Mouse (Mus musculus): ENCODE results near the gene Tgfb1.
A peak's percentile ranks its signal among the peaks of the same experiment; 100 is the strongest.

Gene Tgfb1

GRCm38 (mm10) chr7:25676085-25676781 lies 10.6 kb upstream of the Tgfb1 start:
- peak; percentile 87 to 92 for DNase-seq

DNA sequence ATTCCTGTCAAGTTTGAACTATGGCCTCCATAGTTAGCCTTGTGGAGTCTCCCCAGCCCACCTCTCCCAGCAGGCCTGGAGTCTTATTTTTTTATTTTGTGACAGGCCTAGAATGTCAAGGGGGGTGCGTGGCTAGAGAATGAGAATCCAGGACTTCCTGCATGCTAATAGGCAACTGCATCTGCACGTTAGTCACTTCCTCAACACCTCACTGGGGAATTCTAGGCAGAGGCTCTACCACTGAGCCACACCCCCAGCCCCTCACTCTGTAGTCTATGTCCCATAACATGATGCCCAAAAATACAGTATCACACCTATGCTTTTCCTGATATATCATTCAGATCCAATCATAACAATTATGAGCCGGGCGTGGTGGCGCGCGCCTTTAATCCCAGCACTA lies 9.8 kb upstream of the Tgfb1 start:
- no peak for DNase-seq

- peak; percentile 39 to 53 for DNase-seq
Measured at GRCm38 (mm10) chr7:25679971-25680370, 6.8 kb upstream of the Tgfb1 start.

DNA sequence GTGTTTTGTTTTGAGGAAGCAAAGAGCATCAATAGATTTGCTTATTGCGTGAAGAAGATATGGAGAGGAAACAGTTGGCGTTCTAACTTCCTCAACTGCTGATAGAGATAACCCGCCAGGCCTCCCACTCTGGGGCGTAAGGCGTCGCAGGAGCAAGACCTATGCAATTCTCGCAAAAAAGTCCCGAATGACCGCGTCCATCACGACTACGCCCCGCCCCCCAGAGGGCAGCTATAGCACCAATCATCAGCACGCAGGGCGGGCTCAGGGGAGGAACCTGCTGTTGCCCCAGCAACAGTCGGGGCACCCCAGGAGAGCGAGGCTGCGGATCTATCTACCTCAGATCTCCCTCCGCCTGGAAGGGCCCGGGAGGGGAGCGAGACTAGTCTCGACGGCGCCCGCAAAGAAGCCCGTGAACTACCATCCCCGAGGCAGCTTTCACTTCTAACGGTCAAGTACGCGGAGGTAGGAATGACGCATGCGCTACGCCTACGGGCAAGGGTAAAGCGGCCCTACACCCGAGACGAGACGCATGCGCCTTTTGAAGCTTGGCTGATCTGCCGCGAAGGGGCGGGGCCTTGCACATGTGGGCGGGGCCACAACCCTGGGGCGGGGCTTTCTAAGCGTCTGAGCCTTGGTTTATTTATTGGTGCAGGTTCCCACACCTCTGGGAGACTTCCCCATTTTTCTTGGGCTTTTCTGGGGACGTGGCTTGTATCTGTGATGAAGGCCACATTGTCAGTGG lies 6.1 kb upstream of the Tgfb1 start, which contains the start of gene B9d2:
TSS of gene B9d2 (plus strand) at position 267 of the 745 bp plus-strand sequence.
- peak; percentile 96 to 98 for DNase-seq

GRCm38 (mm10) chr7:25681341-25682231 lies 5.2 kb upstream of the Tgfb1 start:
- no peak for DNase-seq

GRCm38 (mm10) chr7:25683474-25684180 lies 3.2 kb upstream of the Tgfb1 start:
- DNase-seq: peak; percentile 44 to 55

- DNase-seq: no peak
Measured at GRCm38 (mm10) chr7:25684659-25685058, 2.1 kb upstream of the Tgfb1 start.

DNA sequence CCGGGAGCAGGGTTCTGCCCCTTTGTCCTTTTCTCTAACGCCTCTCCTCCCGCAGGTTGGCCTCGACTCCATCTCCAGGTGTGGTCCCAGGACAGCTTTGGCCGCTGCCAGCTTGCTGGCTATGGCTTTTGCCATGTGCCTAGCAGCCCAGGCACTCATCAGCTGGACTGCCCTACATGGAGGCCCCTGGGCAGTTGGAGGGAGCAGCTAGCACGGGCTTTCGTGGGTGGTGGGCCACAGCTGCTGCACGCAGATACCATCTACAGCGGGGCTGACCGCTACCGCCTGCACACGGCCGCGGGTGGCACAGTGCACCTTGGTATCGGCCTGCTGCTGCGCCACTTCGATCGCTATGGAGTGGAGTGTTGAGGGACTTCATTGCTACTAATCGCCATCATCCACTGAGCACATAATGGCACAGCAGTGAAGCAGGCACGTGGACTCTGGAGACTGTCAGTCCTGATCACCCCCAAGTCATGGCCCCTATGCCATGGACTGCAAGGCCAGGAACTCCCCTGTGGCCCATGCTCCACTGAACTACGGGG lies 804 bp upstream of the Tgfb1 start:
- no peak for DNase-seq

DNA sequence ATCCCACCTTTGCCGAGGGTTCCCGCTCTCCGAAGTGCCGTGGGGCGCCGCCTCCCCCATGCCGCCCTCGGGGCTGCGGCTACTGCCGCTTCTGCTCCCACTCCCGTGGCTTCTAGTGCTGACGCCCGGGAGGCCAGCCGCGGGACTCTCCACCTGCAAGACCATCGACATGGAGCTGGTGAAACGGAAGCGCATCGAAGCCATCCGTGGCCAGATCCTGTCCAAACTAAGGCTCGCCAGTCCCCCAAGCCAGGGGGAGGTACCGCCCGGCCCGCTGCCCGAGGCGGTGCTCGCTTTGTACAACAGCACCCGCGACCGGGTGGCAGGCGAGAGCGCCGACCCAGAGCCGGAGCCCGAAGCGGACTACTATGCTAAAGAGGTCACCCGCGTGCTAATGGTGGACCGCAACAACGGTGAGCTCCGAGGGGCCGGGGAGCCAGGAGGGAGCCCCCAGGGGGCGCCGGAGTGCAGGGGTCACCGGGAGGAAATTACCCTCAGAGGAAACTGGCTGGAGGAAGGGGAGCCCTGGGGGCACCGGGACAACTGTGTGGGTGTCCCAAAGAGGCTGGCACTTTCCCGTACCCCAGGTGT lies 1.1 kb downstream of the Tgfb1 start:
- peak; percentile 79 to 83 for DNase-seq

GRCm38 (mm10) chr7:25688810-25689586 lies 2.2 kb downstream of the Tgfb1 start:
- peak; percentile 90 to 91 for DNase-seq

DNA sequence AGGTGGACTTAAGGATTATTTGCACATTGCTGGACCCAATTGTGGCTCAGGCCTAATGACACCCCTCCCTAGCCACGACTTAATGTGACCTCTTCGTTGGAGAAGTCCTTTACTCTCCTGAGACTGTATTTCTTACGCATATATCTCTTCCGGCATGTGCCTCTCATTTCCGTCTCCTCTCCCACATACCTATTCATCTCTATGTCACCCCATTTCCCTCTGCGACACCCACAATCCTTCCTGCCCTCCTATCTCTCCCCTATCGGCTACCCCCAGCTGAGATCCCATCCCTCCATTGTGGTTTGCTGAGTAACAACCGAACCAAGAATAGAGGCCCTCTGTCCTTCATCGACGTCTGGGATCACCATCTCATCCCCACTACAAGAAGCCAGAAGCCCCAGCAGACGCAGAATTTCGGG lies 2.8 kb downstream of the Tgfb1 start:
- no peak for DNase-seq

DNA sequence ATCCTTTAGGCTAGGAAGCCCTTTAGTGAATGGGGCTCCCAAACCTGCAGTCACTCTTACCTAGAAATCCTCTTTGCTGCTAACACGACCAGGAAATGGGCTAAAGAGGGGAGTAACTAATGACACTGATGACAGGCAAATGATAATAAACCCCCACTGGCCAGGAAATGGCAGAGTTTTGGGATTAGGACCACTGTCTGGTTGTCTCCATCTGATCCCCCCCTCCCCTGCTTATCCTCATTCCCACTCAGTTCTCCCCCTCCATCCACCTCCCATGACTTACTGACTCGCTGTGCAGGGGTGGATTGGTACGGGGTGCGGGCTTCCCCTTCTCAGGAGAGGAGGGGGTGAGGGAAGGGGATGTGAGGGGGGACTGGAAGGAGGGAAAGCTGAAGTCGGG lies 3.2 kb downstream of the Tgfb1 start:
- DNase-seq: no peak

GRCm38 (mm10) chr7:25694104-25694503 lies 7.3 kb downstream of the Tgfb1 start:
- DNase-seq: no peak

DNA sequence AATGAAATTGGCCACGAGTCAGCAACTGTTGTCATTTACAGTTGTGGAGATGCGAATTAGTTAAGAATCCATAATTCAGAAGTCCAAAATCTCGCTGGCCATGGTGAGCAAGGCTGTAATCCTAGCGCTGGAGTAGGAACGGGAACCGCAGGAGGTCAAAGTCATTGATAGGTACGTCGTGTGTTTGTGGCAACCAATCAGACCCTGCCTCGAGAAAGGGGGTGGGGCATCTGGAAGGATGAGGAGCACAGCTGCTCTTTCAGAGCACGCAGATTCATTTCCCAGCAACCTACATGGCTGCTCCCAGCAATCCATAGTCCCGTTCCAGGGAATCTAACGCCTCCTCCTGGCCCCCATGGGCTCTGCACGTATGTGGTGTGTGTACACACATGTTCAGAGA lies 13.0 kb downstream of the Tgfb1 start:
- DNase-seq: no peak

DNA sequence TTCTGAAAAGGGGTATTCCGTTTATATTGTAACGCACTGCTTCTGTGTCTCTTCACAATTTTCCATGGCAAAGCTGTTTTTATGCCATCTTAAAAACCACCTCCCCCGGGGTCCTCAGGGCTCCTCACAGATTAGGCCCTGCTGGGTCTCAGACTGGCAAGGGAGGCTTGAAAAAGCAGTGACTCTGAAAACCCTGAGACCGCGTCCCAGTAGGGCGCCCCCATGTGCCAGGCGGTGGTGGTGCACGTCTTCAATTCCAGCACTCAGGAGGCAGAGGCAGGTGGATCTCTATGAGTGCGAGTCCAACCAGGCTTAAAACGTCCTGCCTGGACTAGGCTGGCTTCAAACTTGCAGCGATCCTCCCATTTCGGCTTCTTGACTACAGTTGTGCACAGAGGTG lies 13.9 kb downstream of the Tgfb1 start:
- DNase-seq: no peak

GRCm38 (mm10) chr7:25702350-25702749 lies 15.5 kb downstream of the Tgfb1 start:
- DNase-seq: no peak

DNA sequence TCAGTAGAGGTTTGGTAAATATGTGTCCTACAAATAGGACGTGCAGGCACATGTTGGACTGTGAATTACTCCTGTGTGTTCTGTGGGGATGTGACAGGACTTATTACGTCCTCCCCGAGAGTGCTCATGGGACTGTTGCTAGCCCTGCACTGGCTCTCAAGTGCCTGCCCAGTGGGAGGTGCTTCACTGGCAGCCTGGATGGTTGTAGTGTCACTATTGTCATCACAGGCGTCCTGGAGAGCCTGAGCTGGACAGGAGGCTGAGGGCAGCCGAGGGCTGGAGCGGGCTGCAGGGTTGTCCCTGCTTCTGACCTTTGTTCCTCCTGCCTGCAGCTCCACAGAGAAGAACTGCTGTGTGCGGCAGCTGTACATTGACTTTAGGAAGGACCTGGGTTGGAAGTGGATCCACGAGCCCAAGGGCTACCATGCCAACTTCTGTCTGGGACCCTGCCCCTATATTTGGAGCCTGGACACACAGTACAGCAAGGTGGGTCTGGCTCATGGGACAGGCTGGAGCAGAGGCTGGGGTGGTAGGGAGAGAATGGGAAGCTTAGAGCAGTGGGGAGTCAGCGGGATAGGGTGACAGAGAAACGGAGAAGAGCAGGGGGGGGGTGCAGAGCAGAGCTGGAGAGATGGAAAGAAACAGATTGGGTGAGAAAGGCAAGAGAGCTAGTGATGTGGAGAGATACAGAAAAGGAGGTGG lies 17.1 kb downstream of the Tgfb1 start:
- no peak for DNase-seq

- no peak for DNase-seq
Measured at GRCm38 (mm10) chr7:25704716-25705364, 18.0 kb downstream of the Tgfb1 start.

DNA sequence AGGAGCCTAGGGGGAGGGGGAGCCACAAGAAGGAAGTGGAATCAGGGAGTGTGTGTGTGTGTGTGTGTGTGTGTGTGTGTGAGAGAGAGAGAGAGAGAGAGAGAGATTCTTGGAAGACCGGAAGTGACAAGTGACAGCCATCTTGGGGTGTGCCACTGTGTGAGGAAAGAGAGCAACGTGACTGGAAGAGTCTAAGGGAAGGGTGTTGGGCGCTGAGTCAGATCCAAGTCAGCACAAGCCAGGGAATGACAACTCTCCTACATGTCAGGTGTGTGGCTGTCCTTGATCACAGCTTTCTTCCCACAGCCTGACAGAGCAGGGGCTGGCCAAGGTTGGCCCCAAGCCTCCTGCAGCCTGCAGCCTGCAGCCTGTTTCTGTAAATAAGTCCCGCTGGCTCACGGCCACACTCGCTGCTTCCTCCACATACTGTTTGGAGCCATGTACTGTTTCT lies 19.0 kb downstream of the Tgfb1 start:
- peak; percentile 71 to 72 for DNase-seq
